In genomic region chr1:94078835-94079440, GRCm38 (mm10) we compare ENCODE assay signal across 7 mouse cellular contexts. TPM values are rescaled to one million over a fixed set of nuclear protein-coding genes. Genes with fewer than 3 reads are reported as not detected.
DNase-seq lines count a peak whose midpoint lies in the region; ATAC-seq and TF ChIP-seq lines count a peak whose summit lies in the region.

No protein-coding gene starts in this region.

- no peak overlapping the region for H3K4me3 ChIP-seq in limb, embryonic 10.5 days
- no peak overlapping the region for H3K4me3 ChIP-seq in midbrain, embryonic 15.5 days
- H3K4me3 ChIP-seq in spleen, adult 2 months (ENCODE audit: extremely low read depth, insufficient read depth, insufficient read length) = no peak overlapping the region

- no peak for TF ChIP-seq POLR2A in spleen, adult 2 months (IDR thresholded peaks at IDR 0.05; ENCODE audit: low read depth, low read length)

- H3K9me3 ChIP-seq in limb, embryonic 10.5 days (replicated peaks) = no peaks in the 10 kb centered on the region
- H3K9me3 ChIP-seq in midbrain, embryonic 15.5 days = no peaks in the 10 kb centered on the region

- no peak overlapping the region for H3K27ac ChIP-seq in limb, embryonic 10.5 days
- H3K27ac ChIP-seq in midbrain, embryonic 15.5 days = no peak overlapping the region
- H3K27ac ChIP-seq in spleen, adult 2 months (ENCODE audit: insufficient read depth, low read length) = no peak overlapping the region

- peak; percentile 88; the same call in 1 of the 2 replicates for TF ChIP-seq CTCF in spleen, adult 2 months (IDR thresholded peaks at IDR 0.05; ENCODE audit: extremely low read depth, insufficient read depth, insufficient read length, insufficient replicate concordance)

- 3% methylated on average over 9 of the region's 9 CpGs for WGBS in limb, embryonic 10.5 days
- 3% methylated on average over 9 of the region's 9 CpGs for WGBS in midbrain, embryonic 15.5 days
- 4% methylated on average over 9 of the region's 9 CpGs for WGBS in spleen, adult 2 months

- peak; percentile 94 for ATAC-seq in midbrain, embryonic 15.5 days (replicated peaks)

- no peak overlapping the region for H3K9ac ChIP-seq in midbrain, embryonic 15.5 days

- peak; percentile 80 to 94 for DNase-seq in adrenal gland, adult (ENCODE audit: inconsistent age in 2 of 2, low spot score in 1 of 2)
- DNase-seq in embryo, embryonic 10.5 days (ENCODE audit: low spot score) = peak; percentile 92
- DNase-seq in gonadal fat pad, adult 2 months (ENCODE audit: low read depth) = peak; percentile 5
- DNase-seq in kidney, adult 18-20 months = peak; percentile 80
- DNase-seq in limb, embryonic 10.5 days (ENCODE audit: low spot score) = peak; percentile 83
- DNase-seq in spleen, adult 2 months (ENCODE audit: low read depth in 1 of 2, low spot score in 2 of 2) = peak; percentile 56 to 76

- H3K4me1 ChIP-seq in limb, embryonic 10.5 days = peaks cover 5% of the 10 kb centered on the region; the same call in 1 of the 2 replicates
- H3K4me1 ChIP-seq in midbrain, embryonic 15.5 days = no peaks in the 10 kb centered on the region
- H3K4me1 ChIP-seq in spleen, adult 2 months (ENCODE audit: control insufficient read depth, insufficient read depth, insufficient read length) = no peaks in the 10 kb centered on the region

- no peak overlapping the region for H3K4me2 ChIP-seq in midbrain, embryonic 15.5 days

- H3K36me3 ChIP-seq in limb, embryonic 10.5 days = no peaks in the 10 kb centered on the region
- no peaks in the 10 kb centered on the region for H3K36me3 ChIP-seq in midbrain, embryonic 15.5 days (replicated peaks)
- no peaks in the 10 kb centered on the region for H3K36me3 ChIP-seq in spleen, adult 2 months (ENCODE audit: control insufficient read depth, insufficient read depth, low read length)

- peaks cover 18% of the 10 kb centered on the region; the same call in 1 of the 2 replicates for H3K27me3 ChIP-seq in limb, embryonic 10.5 days (ENCODE audit: low read depth, poor library complexity, severe bottlenecking)
- H3K27me3 ChIP-seq in midbrain, embryonic 15.5 days (replicated peaks) = no peaks in the 10 kb centered on the region
- H3K27me3 ChIP-seq in spleen, adult 2 months (ENCODE audit: control insufficient read depth, insufficient read depth, low read length) = no peaks in the 10 kb centered on the region

RNA-seq across cellular contexts. Expression of gene Pdcd1, which starts 26.6 kb away (rescaled TPM):
- polyA plus RNA-seq in gonadal fat pad, adult 2 months (2012; rRNA removed) = 0.18 TPM in 1 of 2 replicates, not detected in the other
- not detected in 2 replicates for polyA plus RNA-seq in limb, embryonic 10.5 days (2016; fragmentation: Nextera tagmentation; extraction: Ambion mirVana)
- polyA plus RNA-seq in midbrain, embryonic 15.5 days (2015; fragmentation: Nextera tagmentation; extraction: Ambion mirVana) = not detected in 2 replicates
- polyA plus RNA-seq in spleen, adult 2 months (2012; rRNA removed) = 2.4 and 3.4 TPM in 2 replicates

RNA-seq across cellular contexts. Expression of gene Neu4, which starts 58.7 kb away (rescaled TPM):
- polyA plus RNA-seq in gonadal fat pad, adult 2 months (2012; rRNA removed) = not detected in 2 replicates
- not detected in 2 replicates for polyA plus RNA-seq in limb, embryonic 10.5 days (2016; fragmentation: Nextera tagmentation; extraction: Ambion mirVana)
- polyA plus RNA-seq in midbrain, embryonic 15.5 days (2015; fragmentation: Nextera tagmentation; extraction: Ambion mirVana) = not detected in 2 replicates
- polyA plus RNA-seq in spleen, adult 2 months (2012; rRNA removed) = not detected in 2 replicates

Comparison
In these comparisons a context has a peak if more than half of its experiments do, and no peak if none do; other contexts are left out.
1. DNase-seq: peak in every context shown above with its lines; median percentile 92 in embryo, embryonic 10.5 days; 87 in adrenal gland, adult; 83 in limb, embryonic 10.5 days; 80 in kidney, adult 18-20 months; 66 in spleen, adult 2 months; 5 in gonadal fat pad, adult 2 months.